Mouse (Mus musculus): ENCODE results near the gene Rab8a. TPM values are rescaled to one million over a fixed set of nuclear protein-coding genes. Genes with fewer than 3 reads are reported as not detected.

The Rab8a gene
- polyA plus RNA-seq, 1 experiment from 2014 or later = 90.5 TPM

- no peak overlapping the region for H3K4me2 ChIP-seq (ENCODE audit: low read depth, low read length, severe bottlenecking)
- H3K27ac ChIP-seq (ENCODE audit: low read depth, low read length) = no peak overlapping the region
- H3K27me3 ChIP-seq (ENCODE audit: control insufficient read depth, insufficient read depth, low read length) = no peaks in the 10 kb centered on the region
- H3K36me3 ChIP-seq (ENCODE audit: control insufficient read depth, insufficient read depth, low read length) = peaks cover 5% of the 10 kb centered on the region; the same call in 1 of the 2 replicates
- H3K4me3 ChIP-seq (ENCODE audit: low read depth, low read length) = no peak overlapping the region
- H3K4me1 ChIP-seq (replicated peaks; ENCODE audit: control insufficient read depth, insufficient read depth, low read length) = peaks cover 4% of the 10 kb centered on the region; the same call in 1 of the 2 replicates
- 94% methylated on average over 5 of the region's 5 CpGs for WGBS
- H3K9me3 ChIP-seq (ENCODE audit: control insufficient read depth, low read length) = no peaks in the 10 kb centered on the region
- ATAC-seq (replicated peaks; ENCODE audit: low FRiP score) = no peak
- no peak for DNase-seq (ENCODE audit: low spot score)
- H3K9ac ChIP-seq (ENCODE audit: low read length) = no peak overlapping the region
Measured at GRCm38 (mm10) chr8:72138456-72138855, 22.5 kb upstream of the Rab8a start.

GRCm38 (mm10) chr8:72143256-72143824, 17.7 kb upstream of the Rab8a start:
- H3K4me3 ChIP-seq (ENCODE audit: low read depth, low read length) = no peak overlapping the region
- H3K27ac ChIP-seq (ENCODE audit: low read depth, low read length) = no peak overlapping the region
- peaks cover 20% of the 10 kb centered on the region; the same call in 1 of the 2 replicates for H3K36me3 ChIP-seq (ENCODE audit: control insufficient read depth, insufficient read depth, low read length)
- WGBS = 91% methylated on average over 13 of the region's 13 CpGs
- no peaks in the 10 kb centered on the region for H3K4me1 ChIP-seq (replicated peaks; ENCODE audit: control insufficient read depth, insufficient read depth, low read length)
- H3K4me2 ChIP-seq (ENCODE audit: low read depth, low read length, severe bottlenecking) = no peak overlapping the region
- H3K27me3 ChIP-seq (ENCODE audit: control insufficient read depth, insufficient read depth, low read length) = no peaks in the 10 kb centered on the region
- ATAC-seq (replicated peaks; ENCODE audit: low FRiP score) (no peak), DNase-seq (ENCODE audit: low spot score) (no peak)
- no peaks in the 10 kb centered on the region for H3K9me3 ChIP-seq (ENCODE audit: control insufficient read depth, low read length)
- H3K9ac ChIP-seq (ENCODE audit: low read length) = no peak overlapping the region

GRCm38 (mm10) chr8:72144345-72144975, 16.5 kb upstream of the Rab8a start:
- no peaks in the 10 kb centered on the region for H3K9me3 ChIP-seq (ENCODE audit: control insufficient read depth, low read length)
- no peaks in the 10 kb centered on the region for H3K4me1 ChIP-seq (replicated peaks; ENCODE audit: control insufficient read depth, insufficient read depth, low read length)
- no peak overlapping the region for H3K4me2 ChIP-seq (ENCODE audit: low read depth, low read length, severe bottlenecking)
- DNase-seq (ENCODE audit: low spot score) (peak; percentile 35), ATAC-seq (replicated peaks; ENCODE audit: low FRiP score) (no peak)
- 88% methylated on average over 5 of the region's 5 CpGs for WGBS
- no peak overlapping the region for H3K9ac ChIP-seq (ENCODE audit: low read length)
- peaks cover 15% of the 10 kb centered on the region; the same call in 1 of the 2 replicates for H3K36me3 ChIP-seq (ENCODE audit: control insufficient read depth, insufficient read depth, low read length)
- no peaks in the 10 kb centered on the region for H3K27me3 ChIP-seq (ENCODE audit: control insufficient read depth, insufficient read depth, low read length)
- H3K27ac ChIP-seq (ENCODE audit: low read depth, low read length) = no peak overlapping the region
- no peak overlapping the region for H3K4me3 ChIP-seq (ENCODE audit: low read depth, low read length)

- WGBS = 92% methylated on average over 3 of the region's 3 CpGs
- Histone ChIP-seq H3K4me2 (ENCODE audit: low read depth, low read length, severe bottlenecking) (no peak overlapping the region), H3K36me3 (ENCODE audit: control insufficient read depth, insufficient read depth, low read length) (peaks cover 15% of the 10 kb centered on the region; the same call in 1 of the 2 replicates), H3K4me3 (ENCODE audit: low read depth, low read length) (no peak overlapping the region), H3K4me1 (replicated peaks; ENCODE audit: control insufficient read depth, insufficient read depth, low read length) (no peaks in the 10 kb centered on the region), H3K27ac (ENCODE audit: low read depth, low read length) (no peak overlapping the region), H3K9ac (ENCODE audit: low read length) (no peak overlapping the region), H3K9me3 (ENCODE audit: control insufficient read depth, low read length) (no peaks in the 10 kb centered on the region), H3K27me3 (ENCODE audit: control insufficient read depth, insufficient read depth, low read length) (no peaks in the 10 kb centered on the region)
- peak; percentile 13 for DNase-seq (ENCODE audit: low spot score)
- ATAC-seq (replicated peaks; ENCODE audit: low FRiP score) = no peak
Measured at GRCm38 (mm10) chr8:72145511-72145910, 15.5 kb upstream of the Rab8a start.

GRCm38 (mm10) chr8:72146056-72146455, 14.9 kb upstream of the Rab8a start:
- H3K4me2 ChIP-seq (ENCODE audit: low read depth, low read length, severe bottlenecking) = no peak overlapping the region
- no peak overlapping the region for H3K4me3 ChIP-seq (ENCODE audit: low read depth, low read length)
- DNase-seq (ENCODE audit: low spot score) (no peak), ATAC-seq (replicated peaks; ENCODE audit: low FRiP score) (no peak)
- H3K9me3 ChIP-seq (ENCODE audit: control insufficient read depth, low read length) = no peaks in the 10 kb centered on the region
- peaks cover 15% of the 10 kb centered on the region; the same call in 1 of the 2 replicates for H3K36me3 ChIP-seq (ENCODE audit: control insufficient read depth, insufficient read depth, low read length)
- H3K27me3 ChIP-seq (ENCODE audit: control insufficient read depth, insufficient read depth, low read length) = no peaks in the 10 kb centered on the region
- H3K27ac ChIP-seq (ENCODE audit: low read depth, low read length) = no peak overlapping the region
- 92% methylated on average over 1 of the region's 1 CpGs for WGBS
- no peaks in the 10 kb centered on the region for H3K4me1 ChIP-seq (replicated peaks; ENCODE audit: control insufficient read depth, insufficient read depth, low read length)
- H3K9ac ChIP-seq (ENCODE audit: low read length) = no peak overlapping the region

- Histone ChIP-seq H3K9ac (ENCODE audit: low read length) (no peak overlapping the region), H3K9me3 (ENCODE audit: control insufficient read depth, low read length) (no peaks in the 10 kb centered on the region), H3K4me3 (ENCODE audit: low read depth, low read length) (no peak overlapping the region), H3K27me3 (ENCODE audit: control insufficient read depth, insufficient read depth, low read length) (no peaks in the 10 kb centered on the region), H3K27ac (ENCODE audit: low read depth, low read length) (no peak overlapping the region), H3K36me3 (ENCODE audit: control insufficient read depth, insufficient read depth, low read length) (peaks cover 15% of the 10 kb centered on the region; the same call in 1 of the 2 replicates), H3K4me2 (ENCODE audit: low read depth, low read length, severe bottlenecking) (no peak overlapping the region), H3K4me1 (replicated peaks; ENCODE audit: control insufficient read depth, insufficient read depth, low read length) (no peaks in the 10 kb centered on the region)
- no peak for ATAC-seq (replicated peaks; ENCODE audit: low FRiP score)
- no peak for DNase-seq (ENCODE audit: low spot score)
- WGBS = 93% methylated on average over 3 of the region's 3 CpGs
Measured at GRCm38 (mm10) chr8:72146556-72146955, 14.4 kb upstream of the Rab8a start.

GRCm38 (mm10) chr8:72147266-72147665, 13.7 kb upstream of the Rab8a start:
- no peaks in the 10 kb centered on the region for H3K4me1 ChIP-seq (replicated peaks; ENCODE audit: control insufficient read depth, insufficient read depth, low read length)
- ATAC-seq (replicated peaks; ENCODE audit: low FRiP score) (no peak), DNase-seq (ENCODE audit: low spot score) (no peak)
- H3K27me3 ChIP-seq (ENCODE audit: control insufficient read depth, insufficient read depth, low read length) = no peaks in the 10 kb centered on the region
- no peak overlapping the region for H3K4me3 ChIP-seq (ENCODE audit: low read depth, low read length)
- no peak overlapping the region for H3K27ac ChIP-seq (ENCODE audit: low read depth, low read length)
- WGBS = 89% methylated on average over 2 of the region's 2 CpGs
- H3K9ac ChIP-seq (ENCODE audit: low read length) = no peak overlapping the region
- no peaks in the 10 kb centered on the region for H3K9me3 ChIP-seq (ENCODE audit: control insufficient read depth, low read length)
- no peak overlapping the region for H3K4me2 ChIP-seq (ENCODE audit: low read depth, low read length, severe bottlenecking)
- H3K36me3 ChIP-seq (ENCODE audit: control insufficient read depth, insufficient read depth, low read length) = peaks cover 15% of the 10 kb centered on the region; the same call in 1 of the 2 replicates

- DNase-seq (ENCODE audit: low spot score) (no peak), ATAC-seq (replicated peaks; ENCODE audit: low FRiP score) (no peak)
- no peak overlapping the region for H3K4me3 ChIP-seq (ENCODE audit: low read depth, low read length)
- 90% methylated on average over 1 of the region's 1 CpGs for WGBS
- no peak overlapping the region for H3K27ac ChIP-seq (ENCODE audit: low read depth, low read length)
- H3K9me3 ChIP-seq (ENCODE audit: control insufficient read depth, low read length) = no peaks in the 10 kb centered on the region
- H3K4me1 ChIP-seq (replicated peaks; ENCODE audit: control insufficient read depth, insufficient read depth, low read length) = no peaks in the 10 kb centered on the region
- H3K9ac ChIP-seq (ENCODE audit: low read length) = no peak overlapping the region
- peaks cover 15% of the 10 kb centered on the region; the same call in 1 of the 2 replicates for H3K36me3 ChIP-seq (ENCODE audit: control insufficient read depth, insufficient read depth, low read length)
- H3K27me3 ChIP-seq (ENCODE audit: control insufficient read depth, insufficient read depth, low read length) = no peaks in the 10 kb centered on the region
- no peak overlapping the region for H3K4me2 ChIP-seq (ENCODE audit: low read depth, low read length, severe bottlenecking)
Measured at GRCm38 (mm10) chr8:72149056-72149455, 11.9 kb upstream of the Rab8a start.
